Mouse (Mus musculus) forebrain, embryonic 14.5 days (tissue): ENCODE measurements around the gene Gm10282. TPM values are rescaled to one million over a fixed set of nuclear protein-coding genes. Genes with fewer than 3 reads are reported as not detected.

Experiments used
- ATAC-seq: fragments of 200-750 bp; cut with Nextera tagmentation; 2 replicates; pipeline ENCODE4 v1.8.0; 2017; ENCODE audit warnings: mild to moderate bottlenecking, moderate library complexity
- DNase-seq: peaks from one replicate; pipeline ENCODE4 v3.0.0-alpha.2; 2015; ENCODE audit warnings: low spot score
- H3K27ac ChIP-seq: fragments of 300-500 bp; sonication (generic); 2 replicates; pipeline ENCODE4 v1.5.1; 2014; ENCODE audit warnings: low read depth, mild to moderate bottlenecking, control low read depth, low read length, moderate library complexity
- H3K27me3 ChIP-seq: fragments of 300-500 bp; sonication (generic); replicated peaks from 2 replicates; pipeline ENCODE4 v1.6.1; 2014; ENCODE audit warnings: low read length, control low read depth, mixed read lengths; ENCODE audit not compliant: control insufficient read depth, insufficient read depth
- H3K36me3 ChIP-seq: fragments of 300-500 bp; sonication (generic); 2 replicates; pipeline ENCODE4 v1.6.1; 2014; ENCODE audit warnings: low read length, control low read depth; ENCODE audit not compliant: control insufficient read depth, insufficient read depth
- H3K4me1 ChIP-seq: fragments of 300-500 bp; sonication (generic); 2 replicates; pipeline ENCODE4 v1.6.1; 2014; ENCODE audit warnings: antibody characterized with exemption, low read length, control low read depth; ENCODE audit not compliant: control insufficient read depth, insufficient read depth
- H3K4me2 ChIP-seq: fragments of 300-500 bp; sonication (generic); 2 replicates; pipeline ENCODE4 v1.6.1; 2014; ENCODE audit warnings: mild to moderate bottlenecking, control low read depth, low read length
- H3K4me3 ChIP-seq: fragments of 300-500 bp; sonication (generic); 2 replicates; pipeline ENCODE4 v1.5.1; 2014; ENCODE audit warnings: low read depth, low read length, control low read depth
- H3K9ac ChIP-seq: fragments of 300-500 bp; sonication (generic); 2 replicates; pipeline ENCODE4 v1.6.1; 2014; ENCODE audit warnings: mild to moderate bottlenecking, low read length, control low read depth, moderate library complexity
- H3K9me3 ChIP-seq: fragments of 300-500 bp; sonication (generic); replicated peaks from 2 replicates; pipeline ENCODE4 v1.6.1; 2016; ENCODE audit warnings: low read length, control low read depth, mixed read lengths; ENCODE audit not compliant: control insufficient read depth
- WGBS: fragments of 180-500 bp; shearing (Covaris S2); extraction: QIAGEN DNeasy Blood & Tissue Kit; methylation state at CpG from one replicate; pipeline ENCODE4 v1.1.7; 2014; 5-methylcytosine and 5-hydroxymethylcytosine counted together
- polyA plus RNA-seq: library from polyadenylated mRNA; unstranded; fragments of >200 nt; fragmentation: Nextera tagmentation; extraction: Ambion mirVana; gene quantifications from 2 replicates; pipeline ENCODE4 v1.2.1, GENCODE M21; 2014

Gm10282 gene
- polyA plus RNA-seq, 1 experiment from 2014 or later = 31.0 TPM

DNA sequence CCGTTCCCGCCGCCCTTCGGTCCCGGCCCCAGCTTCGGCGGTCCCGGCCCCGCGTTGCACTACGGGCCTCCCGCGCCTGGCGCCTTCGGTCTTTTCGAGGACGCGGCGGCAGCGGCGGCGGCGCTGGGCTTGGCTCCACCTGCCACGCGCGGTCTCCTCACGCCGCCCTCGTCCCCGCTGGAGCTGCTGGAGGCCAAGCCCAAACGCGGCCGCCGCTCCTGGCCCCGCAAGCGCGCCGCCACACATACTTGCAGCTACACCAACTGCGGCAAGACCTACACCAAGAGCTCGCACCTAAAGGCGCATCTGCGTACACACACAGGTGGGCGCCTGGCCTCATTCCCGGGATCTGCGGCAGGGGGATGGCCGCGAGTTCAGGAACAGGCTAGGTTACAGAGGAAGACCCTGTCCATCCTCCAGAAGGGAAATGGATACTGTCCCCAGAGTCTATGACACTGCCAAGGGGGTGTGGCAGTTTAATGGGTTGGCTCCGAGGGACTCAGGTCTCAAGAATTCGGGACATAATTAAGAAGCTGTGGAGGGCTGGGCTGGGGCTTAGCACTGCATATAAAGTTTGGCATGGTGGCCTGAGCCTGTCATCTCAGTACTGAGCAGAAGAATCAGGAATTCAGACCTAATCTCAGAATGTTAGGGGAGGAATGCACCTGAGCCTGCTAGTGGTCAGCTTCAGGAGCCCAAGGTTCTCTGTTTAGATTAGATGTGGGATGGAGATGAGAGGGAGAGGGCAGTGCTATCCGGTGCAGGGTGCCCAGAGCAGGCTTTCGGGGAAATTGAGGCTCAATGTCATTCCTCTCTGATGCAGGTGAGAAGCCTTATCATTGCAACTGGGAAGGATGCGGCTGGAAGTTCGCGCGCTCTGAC is 15.1 kb upstream of the Gm10282 start:
- 8% methylated on average over 53 of the region's 55 CpGs for WGBS
- peak overlapping the region; percentile 49 for H3K4me3 ChIP-seq
- ATAC-seq (no peak), DNase-seq (no peak)
- H3K9ac ChIP-seq = peak overlapping the region; percentile 53
- no peaks in the 10 kb centered on the region for H3K9me3 ChIP-seq
- H3K4me2 ChIP-seq = peak overlapping the region; percentile 76
- peaks cover 35% of the 10 kb centered on the region for H3K27me3 ChIP-seq
- H3K4me1 ChIP-seq = 0 out of 2 replicates have a peak, but pooled peaks cover 3% of the 10 kb centered on the region
- H3K36me3 ChIP-seq = no peaks in the 10 kb centered on the region
- no peak overlapping the region for H3K27ac ChIP-seq

- no peak for DNase-seq
- Histone ChIP-seq H3K4me2 (peak overlapping the region; percentile 76), H3K4me3 (peak overlapping the region; percentile 49), H3K36me3 (no peaks in the 10 kb centered on the region), H3K9ac (peak overlapping the region; percentile 53), H3K4me1 (0 out of 2 replicates have a peak, but pooled peaks cover 3% of the 10 kb centered on the region), H3K9me3 (no peaks in the 10 kb centered on the region), H3K27me3 (peaks cover 35% of the 10 kb centered on the region), H3K27ac (no peak overlapping the region)
- WGBS = under 1% methylated on average over 38 of the region's 48 CpGs
- no peak; the same call in 1 of the 2 replicates for ATAC-seq
Observed at GRCm38 (mm10) chr8:72319397-72319796, 14.3 kb upstream of the Gm10282 start.

DNA sequence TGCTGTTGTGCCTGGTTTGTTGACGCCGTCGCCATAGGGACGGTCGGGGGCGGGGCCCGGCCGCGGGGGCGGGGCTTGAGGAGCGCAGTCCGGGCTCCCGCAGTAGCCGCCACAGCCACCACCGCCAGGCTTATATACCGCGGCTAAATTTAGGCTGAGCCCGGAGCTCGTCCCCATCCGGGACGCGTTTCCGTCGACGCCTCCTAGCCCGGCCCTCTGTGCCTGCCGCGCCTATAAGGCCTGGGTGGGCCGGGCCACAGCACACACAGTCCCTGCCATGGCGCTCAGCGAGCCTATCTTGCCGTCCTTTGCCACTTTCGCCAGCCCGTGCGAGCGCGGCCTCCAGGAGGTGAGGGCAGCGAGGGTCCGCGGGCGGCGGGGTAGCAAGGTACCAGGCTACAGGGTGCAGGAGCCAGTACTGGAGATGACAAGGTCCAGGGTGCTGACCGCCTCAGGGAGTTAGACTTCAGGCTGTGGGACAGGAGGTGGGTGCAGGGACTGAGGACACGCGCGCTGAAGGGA is 13.8 kb upstream of the Gm10282 start, which contains the start of gene Klf2:
Klf2 (plus strand) TSS at position 233 of the 522 bp plus-strand sequence.
- Histone ChIP-seq H3K4me3 (peak within 1 kb of the TSS; percentile 49), H3K4me1 (0 out of 2 replicates have a peak, but pooled peaks cover 3% of the 10 kb centered on the region), H3K36me3 (no peaks in the 10 kb centered on the region), H3K4me2 (peak within 1 kb of the TSS; percentile 76), H3K9ac (peak within 1 kb of the TSS; percentile 53), H3K27me3 (peaks cover 35% of the 10 kb centered on the region), H3K27ac (no peak within 1 kb of the TSS), H3K9me3 (no peaks in the 10 kb centered on the region)
- peak; percentile 82 for DNase-seq
- ATAC-seq = peak; percentile 96
- WGBS = 1% methylated on average over 46 of the region's 46 CpGs

GRCm38 (mm10) chr8:72317741-72318301 is 12.8 kb upstream of the Gm10282 start:
- ATAC-seq = no peak
- H3K27me3 ChIP-seq = peaks cover 35% of the 10 kb centered on the region
- 49% methylated on average over 5 of the region's 5 CpGs for WGBS
- H3K4me1 ChIP-seq = 0 out of 2 replicates have a peak, but pooled peaks cover 3% of the 10 kb centered on the region
- H3K4me3 ChIP-seq = no peak overlapping the region
- H3K9ac ChIP-seq = no peak overlapping the region
- no peak for DNase-seq
- H3K27ac ChIP-seq = no peak overlapping the region
- no peaks in the 10 kb centered on the region for H3K9me3 ChIP-seq
- no peak overlapping the region for H3K4me2 ChIP-seq
- H3K36me3 ChIP-seq = no peaks in the 10 kb centered on the region

GRCm38 (mm10) chr8:72316053-72316695 is 11.1 kb upstream of the Gm10282 start:
- no peak overlapping the region for H3K4me3 ChIP-seq
- H3K36me3 ChIP-seq = no peaks in the 10 kb centered on the region
- no peak overlapping the region for H3K9ac ChIP-seq
- no peaks in the 10 kb centered on the region for H3K9me3 ChIP-seq
- no peak overlapping the region for H3K4me2 ChIP-seq
- ATAC-seq (no peak), DNase-seq (no peak)
- peaks cover 24% of the 10 kb centered on the region for H3K27me3 ChIP-seq
- H3K27ac ChIP-seq = no peak overlapping the region
- 0 out of 2 replicates have a peak, but pooled peaks cover 3% of the 10 kb centered on the region for H3K4me1 ChIP-seq
- 11% methylated on average over 10 of the region's 10 CpGs for WGBS

DNA sequence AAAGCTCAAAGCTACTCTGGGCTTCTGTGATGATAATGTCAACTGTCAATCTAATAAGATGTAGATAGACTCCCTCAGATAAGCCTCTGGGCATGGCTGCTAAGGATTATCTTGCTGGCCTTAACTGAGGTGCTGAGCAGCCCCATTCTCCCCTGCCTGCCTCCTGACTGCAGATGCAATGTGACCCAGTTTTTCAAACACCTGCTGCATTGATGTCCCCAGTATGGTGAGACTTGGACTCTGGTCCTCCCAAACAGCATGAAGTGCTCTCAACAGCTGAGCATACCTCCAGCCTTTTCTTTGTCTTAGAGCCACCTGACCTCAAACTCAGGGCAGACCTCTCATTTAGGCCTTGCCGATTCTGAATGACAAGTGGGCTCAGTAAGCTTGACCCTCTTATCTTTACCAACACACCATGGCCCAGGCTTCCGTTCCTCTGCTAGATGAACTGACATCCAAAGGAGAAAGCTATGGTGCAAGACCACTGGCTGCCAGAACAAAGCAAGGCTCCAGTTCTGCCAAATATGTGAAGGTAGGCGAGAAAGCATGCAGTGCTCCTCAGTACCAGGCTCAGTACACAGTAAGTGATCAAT is 8.0 kb upstream of the Gm10282 start:
- Histone ChIP-seq H3K4me3 (no peak overlapping the region), H3K9ac (no peak overlapping the region), H3K4me1 (no peaks in the 10 kb centered on the region), H3K27ac (no peak overlapping the region), H3K27me3 (no peaks in the 10 kb centered on the region), H3K9me3 (no peaks in the 10 kb centered on the region), H3K4me2 (no peak overlapping the region), H3K36me3 (no peaks in the 10 kb centered on the region)
- ATAC-seq (no peak), DNase-seq (no peak)
- 83% methylated on average over 3 of the region's 3 CpGs for WGBS

- H3K27ac ChIP-seq = no peak overlapping the region
- H3K9me3 ChIP-seq = no peaks in the 10 kb centered on the region
- ATAC-seq (peak; percentile 34; the same call in 1 of the 2 replicates), DNase-seq (peak; percentile 41)
- H3K4me3 ChIP-seq = no peak overlapping the region
- no peaks in the 10 kb centered on the region for H3K36me3 ChIP-seq
- no peak overlapping the region for H3K4me2 ChIP-seq
- WGBS = 33% methylated on average over 8 of the region's 8 CpGs
- H3K27me3 ChIP-seq = no peaks in the 10 kb centered on the region
- no peak overlapping the region for H3K9ac ChIP-seq
- H3K4me1 ChIP-seq = no peaks in the 10 kb centered on the region
Observed at GRCm38 (mm10) chr8:72310849-72311506, 5.9 kb upstream of the Gm10282 start.

DNA sequence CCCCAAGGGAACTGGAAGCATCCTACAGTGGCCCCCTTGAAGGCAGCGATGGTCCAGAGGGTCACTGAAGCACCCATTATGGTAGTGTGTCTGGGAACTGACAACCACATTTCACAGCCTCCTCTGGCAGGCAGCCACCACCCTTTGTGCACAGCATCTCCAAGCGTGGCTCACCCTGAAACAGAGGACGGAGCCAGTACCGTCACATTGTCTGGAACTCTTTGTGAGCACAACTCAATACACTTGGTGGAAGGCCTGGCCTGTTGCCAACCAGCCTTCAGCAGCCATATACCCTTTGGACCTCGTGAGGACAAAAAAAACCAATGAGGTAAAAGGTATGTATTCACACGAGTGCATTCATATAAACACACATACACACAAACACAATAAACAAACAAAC is 3.2 kb upstream of the Gm10282 start:
- DNase-seq (peak; percentile 28), ATAC-seq (no peak)
- Histone ChIP-seq H3K4me1 (no peaks in the 10 kb centered on the region), H3K4me3 (no peak overlapping the region), H3K27ac (no peak overlapping the region), H3K9me3 (no peaks in the 10 kb centered on the region), H3K4me2 (no peak overlapping the region), H3K27me3 (no peaks in the 10 kb centered on the region), H3K36me3 (no peaks in the 10 kb centered on the region), H3K9ac (no peak overlapping the region)
- WGBS = 24% methylated on average over 6 of the region's 6 CpGs
